ENCODE assay signal across 9 mouse cellular contexts in the genomic region with DNA sequence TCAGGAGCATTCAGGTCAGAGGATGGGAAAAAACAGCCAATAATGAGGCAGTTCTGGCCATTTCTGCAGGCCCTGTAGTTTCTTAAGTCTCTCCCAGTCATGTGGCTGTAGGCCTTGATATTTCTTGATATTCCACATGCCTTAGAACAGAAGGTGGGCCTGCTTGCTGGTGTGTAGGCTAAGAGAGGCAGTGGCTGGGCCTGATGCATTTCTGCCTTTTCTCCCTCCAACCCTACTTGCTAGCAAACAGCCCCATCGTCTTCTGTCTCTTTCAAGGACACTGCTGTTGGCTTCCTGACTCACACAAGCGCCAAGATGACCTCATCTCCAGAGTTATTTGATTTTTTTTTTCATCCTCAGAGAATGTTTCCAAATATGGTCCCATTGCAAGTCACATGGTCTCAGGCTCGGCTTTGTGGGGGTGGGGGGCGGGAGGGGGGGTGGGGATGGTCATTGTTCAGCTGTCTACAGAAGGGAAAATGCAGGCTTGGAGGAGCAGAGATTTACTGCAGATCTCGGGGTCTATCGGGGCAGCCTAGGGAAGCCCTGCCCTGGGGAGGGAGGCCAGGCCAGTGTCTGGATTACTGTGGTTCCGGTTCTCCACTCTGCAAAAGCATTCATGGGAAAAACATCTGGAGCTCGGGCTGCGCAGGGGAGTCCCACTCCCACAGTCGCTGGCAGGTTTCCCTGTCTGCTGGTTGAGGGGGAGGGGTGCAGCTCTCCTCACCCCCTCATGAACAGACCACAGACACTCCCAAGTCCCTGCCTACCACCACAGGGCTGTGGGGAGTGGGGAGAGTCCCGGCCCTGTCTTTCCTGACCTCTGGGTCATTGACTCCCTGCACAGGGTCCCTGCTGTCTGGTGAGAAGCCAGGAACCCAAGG. TPM values are rescaled to one million over a fixed set of nuclear protein-coding genes. Genes with fewer than 3 reads are reported as not detected.
DNase-seq lines count a peak whose midpoint lies in the region; ATAC-seq and TF ChIP-seq lines count a peak whose summit lies in the region.
"Had no signal": no experiment of that assay in that cellular context is flagged by ENCODE, and none has a peak within 500 bp of the region (broad histone marks: within the 10 kb centered on the region; RNA-seq: fewer than 3 reads in every experiment).

No protein-coding gene starts in this region.

- H3K4me1 ChIP-seq in spleen, adult 2 months (ENCODE audit: control insufficient read depth, insufficient read depth, insufficient read length) = no peaks in the 10 kb centered on the region
- H3K4me1 ChIP-seq in forebrain, postnatal 0 days (ENCODE audit: insufficient read depth) = no peaks in the 10 kb centered on the region
- no peaks in the 10 kb centered on the region; the same call in 1 of the 2 replicates for H3K4me1 ChIP-seq in hindbrain, embryonic 11.5 days (replicated peaks; ENCODE audit: control insufficient read depth, insufficient read depth, low read length)
- peaks cover 48% of the 10 kb centered on the region for H3K4me1 ChIP-seq in limb, embryonic 14.5 days (ENCODE audit: control insufficient read depth, insufficient read depth, low read length)

- no peak overlapping the region for H3K4me2 ChIP-seq in forebrain, postnatal 0 days (ENCODE audit: low read depth)
- no peak overlapping the region for H3K4me2 ChIP-seq in hindbrain, embryonic 11.5 days (replicated peaks; ENCODE audit: low read depth, low read length)
- H3K4me2 ChIP-seq in limb, embryonic 14.5 days (replicated peaks; ENCODE audit: low read depth, low read length, severe bottlenecking) = peak overlapping the region; percentile 28
- peak overlapping the region; percentile 98 for H3K4me2 ChIP-seq in myocyte (ENCODE audit: low read depth)

- ATAC-seq in forebrain, postnatal 0 days = peak; percentile 43
- ATAC-seq in hindbrain, embryonic 11.5 days (ENCODE audit: low FRiP score) = no peak; the same call in 1 of the 2 replicates
- ATAC-seq in limb, embryonic 14.5 days (ENCODE audit: low FRiP score, low read depth) = peak; percentile 91
- no peak for ATAC-seq in megakaryocyte, adult 5-6 weeks (ENCODE audit: poor library complexity, severe bottlenecking)

- TF ChIP-seq POLR2A in spleen, adult 2 months (IDR thresholded peaks at IDR 0.05; ENCODE audit: low read depth, low read length) = no peak
- TF ChIP-seq POLR2A in limb, embryonic 14.5 days (IDR thresholded peaks at IDR 0.05; ENCODE audit: borderline replicate concordance, extremely low read depth, insufficient read depth, insufficient read length) = no peak
- TF ChIP-seq POLR2A in myocyte (IDR thresholded peaks at IDR 0.05; ENCODE audit: insufficient read length, low read depth) = peak; percentile 29

- no peaks in the 10 kb centered on the region for H3K79me2 ChIP-seq in myocyte (ENCODE audit: control insufficient read depth, insufficient read depth)

- H3K36me3 ChIP-seq in spleen, adult 2 months (ENCODE audit: control insufficient read depth, insufficient read depth, low read length) = no peaks in the 10 kb centered on the region
- no peaks in the 10 kb centered on the region for H3K36me3 ChIP-seq in forebrain, postnatal 0 days (ENCODE audit: insufficient read depth)
- no peaks in the 10 kb centered on the region for H3K36me3 ChIP-seq in hindbrain, embryonic 11.5 days (ENCODE audit: control insufficient read depth, insufficient read depth, low read length)
- no peaks in the 10 kb centered on the region for H3K36me3 ChIP-seq in limb, embryonic 14.5 days (ENCODE audit: control insufficient read depth, insufficient read depth, low read length)
- no peaks in the 10 kb centered on the region for H3K36me3 ChIP-seq in myocyte (ENCODE audit: control insufficient read depth, insufficient read depth)

- peak overlapping the region; percentile 58 for H3K27ac ChIP-seq in spleen, adult 2 months (ENCODE audit: insufficient read depth, low read length)
- peak overlapping the region; percentile 60 for H3K27ac ChIP-seq in forebrain, postnatal 0 days (ENCODE audit: low read depth, low read length)
- peak overlapping the region; percentile 55 for H3K27ac ChIP-seq in hindbrain, embryonic 11.5 days (ENCODE audit: low read depth, low read length)
- H3K27ac ChIP-seq in limb, embryonic 14.5 days (replicated peaks; ENCODE audit: low read depth, low read length) = peak overlapping the region; percentile 96

- H3ac ChIP-seq in myocyte (ENCODE audit: control insufficient read depth, insufficient read length) = peak overlapping the region; percentile 5

- no peak for TF ChIP-seq CTCF in spleen, adult 2 months (IDR thresholded peaks at IDR 0.05; ENCODE audit: extremely low read depth, insufficient read depth, insufficient read length, insufficient replicate concordance)
- no peak for TF ChIP-seq CTCF in forebrain, postnatal 0 days (IDR thresholded peaks at IDR 0.05; ENCODE audit: low read depth)

- H3K27me3 ChIP-seq in spleen, adult 2 months (ENCODE audit: control insufficient read depth, insufficient read depth, low read length) = no peaks in the 10 kb centered on the region
- H3K27me3 ChIP-seq in forebrain, postnatal 0 days (ENCODE audit: insufficient read depth, low read length) = no peaks in the 10 kb centered on the region
- H3K27me3 ChIP-seq in hindbrain, embryonic 11.5 days (ENCODE audit: control insufficient read depth, insufficient read depth, low read length) = no peaks in the 10 kb centered on the region
- H3K27me3 ChIP-seq in limb, embryonic 14.5 days (ENCODE audit: control insufficient read depth, insufficient read depth, low read length) = no peaks in the 10 kb centered on the region
- H3K27me3 ChIP-seq in myocyte (ENCODE audit: control insufficient read depth, insufficient read depth, insufficient read length) = no peaks in the 10 kb centered on the region

- no peak overlapping the region for H3K4me3 ChIP-seq in spleen, adult 2 months (ENCODE audit: extremely low read depth, insufficient read depth, insufficient read length)
- H3K4me3 ChIP-seq in forebrain, postnatal 0 days (ENCODE audit: low read depth, low read length) = no peak overlapping the region
- H3K4me3 ChIP-seq in hindbrain, embryonic 11.5 days (ENCODE audit: low read depth, low read length) = no peak overlapping the region
- H3K4me3 ChIP-seq in limb, embryonic 14.5 days (replicated peaks; ENCODE audit: low read length) = no peak overlapping the region
- H3K4me3 ChIP-seq in myocyte = peak overlapping the region; percentile 1

- 30% methylated on average over 11 of the region's 11 CpGs for WGBS in spleen, adult 2 months
- WGBS in forebrain, postnatal 0 days = 38% methylated on average over 11 of the region's 11 CpGs
- WGBS in hindbrain, embryonic 11.5 days = 30% methylated on average over 11 of the region's 11 CpGs
- WGBS in limb, embryonic 14.5 days = 12% methylated on average over 11 of the region's 11 CpGs

- H3K9me3 ChIP-seq in forebrain, postnatal 0 days (ENCODE audit: low read length) = no peaks in the 10 kb centered on the region
- H3K9me3 ChIP-seq in hindbrain, embryonic 11.5 days (ENCODE audit: control insufficient read depth, low read length) = no peaks in the 10 kb centered on the region
- no peaks in the 10 kb centered on the region for H3K9me3 ChIP-seq in limb, embryonic 14.5 days (ENCODE audit: control insufficient read depth, low read length)

- no peak for DNase-seq in spleen, adult 2 months (ENCODE audit: low read depth in 1 of 2, low spot score in 2 of 2)
- DNase-seq in spleen, postnatal 36 days (ENCODE audit: low spot score in 2 of 2) = no peak
- DNase-seq in forebrain, postnatal 0 days = peak; percentile 32
- DNase-seq in hindbrain, embryonic 11.5 days (ENCODE audit: low spot score) = peak; percentile 28
- DNase-seq in limb, embryonic 14.5 days (ENCODE audit: low spot score) = peak; percentile 96
- DNase-seq in right cerebral cortex, postnatal 25 days = no peak

- H3K9ac ChIP-seq in forebrain, postnatal 0 days = no peak overlapping the region
- no peak overlapping the region for H3K9ac ChIP-seq in hindbrain, embryonic 11.5 days (ENCODE audit: low read depth, low read length)
- H3K9ac ChIP-seq in limb, embryonic 14.5 days (ENCODE audit: low read depth, low read length, severe bottlenecking) = peak overlapping the region; percentile 22; the same call in 1 of the 2 replicates

TF ChIP-seq in myocyte, 11 proteins besides CTCF, POLR2A, EP300 and RAD21 (continues in another document):
- TF ChIP-seq POLR2AphosphoS2 (IDR thresholded peaks at IDR 0.05; ENCODE audit: insufficient read length, low read depth) (no peak), TCF3 (IDR thresholded peaks at IDR 0.05; ENCODE audit: insufficient read length, low read depth) (no peak), MYOD1 (IDR thresholded peaks at IDR 0.05; ENCODE audit: control insufficient read depth in 1 of 3, insufficient read length in 2 of 3, low read depth in 2 of 3) (peak in 2 of 3 experiments; percentile 24 to 48), MAX (IDR thresholded peaks at IDR 0.05; ENCODE audit: low read depth) (no peak), E2F4 (IDR thresholded peaks at IDR 0.05; ENCODE audit: insufficient read depth) (no peak), MYOG (IDR thresholded peaks at IDR 0.05; ENCODE audit: control insufficient read depth in 1 of 3, insufficient read depth in 1 of 3, insufficient read length in 2 of 3, low read depth in 2 of 3) (peak in 1 of 3 experiments; percentile 57), USF1 (IDR thresholded peaks at IDR 0.05; ENCODE audit: low read depth) (peak; percentile 85), CEBPB (IDR thresholded peaks at IDR 0.05; ENCODE audit: insufficient read depth, poor library complexity, severe bottlenecking) (0 out of 2 replicates have a peak, but pooled peaks have one; percentile 5), SRF (IDR thresholded peaks at IDR 0.05; ENCODE audit: control insufficient read depth, insufficient read length, low read depth) (peak; percentile 90)

RNA-seq across cellular contexts. Expression of a gene that starts 7.0 kb away (rescaled TPM):
- polyA plus RNA-seq in spleen, adult 2 months (2012; rRNA removed) = 0.46 and 0.51 TPM in 2 replicates
- total RNA-seq in forebrain, postnatal 0 days (2014; rRNA removed) = 0.19 TPM in 1 of 2 replicates, not detected in the other
- not detected in 2 replicates for polyA plus RNA-seq in forebrain, postnatal 0 days (2015; fragmentation: Nextera tagmentation; extraction: Ambion mirVana)
- polyA plus RNA-seq in hindbrain, embryonic 11.5 days (2014; fragmentation: Nextera tagmentation; extraction: Ambion mirVana) = not detected in 2 replicates
- 0.49 and 0.53 TPM in 2 replicates for polyA plus RNA-seq in limb, embryonic 14.5 days (2012; rRNA removed)
- not detected in 2 replicates for polyA plus RNA-seq in limb, embryonic 14.5 days (2014; fragmentation: Nextera tagmentation; extraction: Ambion mirVana)
- polyA plus RNA-seq in myocyte (2012; fragmentation: generic; extraction: Trizol) = 4.8 TPM
- not detected in 2 replicates for total RNA-seq in megakaryocyte, adult 5-6 weeks (2015)
- 0.04 TPM in 1 of 2 replicates, not detected in the other for total RNA-seq in megakaryocyte, adult 5-6 weeks (2017)
- total RNA-seq: CH12.LX had no signal

RNA-seq across cellular contexts. Expression of a gene that starts 12.9 kb away (rescaled TPM):
- polyA plus RNA-seq in spleen, adult 2 months (2012; rRNA removed) = 0.08 and 0.91 TPM in 2 replicates
- 0.62 and 3.6 TPM in 2 replicates for total RNA-seq in forebrain, postnatal 0 days (2014; rRNA removed)
- 0.21 and 0.33 TPM in 2 replicates for polyA plus RNA-seq in forebrain, postnatal 0 days (2015; fragmentation: Nextera tagmentation; extraction: Ambion mirVana)
- polyA plus RNA-seq in hindbrain, embryonic 11.5 days (2014; fragmentation: Nextera tagmentation; extraction: Ambion mirVana) = 0.39 and 0.53 TPM in 2 replicates
- polyA plus RNA-seq in limb, embryonic 14.5 days (2012; rRNA removed) = 10.4 and 12.0 TPM in 2 replicates
- 10.9 and 12.0 TPM in 2 replicates for polyA plus RNA-seq in limb, embryonic 14.5 days (2014; fragmentation: Nextera tagmentation; extraction: Ambion mirVana)
- 1,055 TPM for polyA plus RNA-seq in myocyte (2012; fragmentation: generic; extraction: Trizol)
- not detected in 2 replicates for total RNA-seq in megakaryocyte, adult 5-6 weeks (2015)
- not detected in 2 replicates for total RNA-seq in megakaryocyte, adult 5-6 weeks (2017)
- total RNA-seq: CH12.LX had no signal

Comparison
In these comparisons a context has a peak if more than half of its experiments do, and no peak if none do; other contexts are left out.
1. DNase-seq: peak in forebrain, postnatal 0 days (single experiment), hindbrain, embryonic 11.5 days (single experiment) and limb, embryonic 14.5 days (single experiment); none in spleen, adult 2 months (0 of 2), spleen, postnatal 36 days (0 of 2) and right cerebral cortex, postnatal 25 days (single experiment).
2. ATAC-seq: peak in forebrain, postnatal 0 days (single experiment) and limb, embryonic 14.5 days (single experiment); none in hindbrain, embryonic 11.5 days (single experiment) and megakaryocyte, adult 5-6 weeks (single experiment).
3. H3K4me2 ChIP-seq: peak in limb, embryonic 14.5 days (single experiment) and myocyte (single experiment); none in forebrain, postnatal 0 days (single experiment) and hindbrain, embryonic 11.5 days (single experiment).
4. RNA of a gene that starts 12.9 kb away (polyA plus RNA-seq): 1,055 TPM in myocyte (single experiment); 10.4 to 12.0 TPM in limb, embryonic 14.5 days, 0.08 to 0.91 TPM in spleen, adult 2 months, 0.39 to 0.53 TPM in hindbrain, embryonic 11.5 days and 0.21 to 0.33 TPM in forebrain, postnatal 0 days; every median in the first group is over 10 times any median in the second.
5. Peak in every context shown above with its lines, with median percentiles within 50 percentile points of each other: H3K27ac ChIP-seq.